Mouse (Mus musculus): ENCODE data around the gene Hes5. TPM values are rescaled to one million over a fixed set of nuclear protein-coding genes. Genes with fewer than 3 reads are reported as not detected.

The Hes5 gene
- polyA plus RNA-seq, 1 experiment from 2014 or later = 135 TPM

DNA sequence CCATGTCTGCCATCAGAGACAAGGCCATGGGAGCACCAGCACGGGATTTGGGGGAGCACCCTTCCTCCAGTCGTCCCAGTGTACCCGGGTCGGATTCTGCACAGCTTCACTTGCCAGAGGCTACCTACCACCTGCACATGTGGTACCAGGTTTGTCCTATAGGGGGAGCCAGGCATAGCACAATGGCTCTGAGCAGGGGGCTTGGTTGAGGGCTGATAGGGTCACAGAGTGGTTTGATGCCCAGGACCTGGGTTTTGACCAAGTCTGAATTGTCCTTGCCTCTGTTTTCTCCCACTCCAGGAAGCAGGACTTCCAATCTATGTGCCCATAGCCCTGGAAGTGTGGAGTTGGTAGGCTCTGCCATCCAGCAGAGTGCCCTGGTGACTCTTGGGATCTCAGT, 35.3 kb upstream of the Hes5 start:
- ATAC-seq = no peak
- WGBS = 52% methylated on average over 4 of the region's 4 CpGs
- H3K9me3 ChIP-seq (replicated peaks; ENCODE audit: control insufficient read depth, low read length, poor library complexity, severe bottlenecking) = no peaks in the 10 kb centered on the region
- H3K27ac ChIP-seq (ENCODE audit: low read length) = no peak overlapping the region
- no peak overlapping the region for H3K4me3 ChIP-seq (ENCODE audit: low read depth, low read length)
- H3K36me3 ChIP-seq (ENCODE audit: control insufficient read depth, insufficient read depth, low read length) = no peaks in the 10 kb centered on the region
- no peak overlapping the region for H3K4me2 ChIP-seq (ENCODE audit: low read length)
- H3K4me1 ChIP-seq (ENCODE audit: control insufficient read depth, insufficient read depth, low read length) = no peaks in the 10 kb centered on the region
- no peaks in the 10 kb centered on the region for H3K27me3 ChIP-seq (ENCODE audit: control insufficient read depth, insufficient read depth, low read depth, low read length)
- H3K9ac ChIP-seq (ENCODE audit: low read depth, low read length) = no peak overlapping the region

- H3K4me2 ChIP-seq (ENCODE audit: low read length) = no peak overlapping the region
- ATAC-seq = no peak
- WGBS = 75% methylated on average over 9 of the region's 9 CpGs
Observed at GRCm38 (mm10) chr4:154926969-154927898, 33.5 kb upstream of the Hes5 start.

DNA sequence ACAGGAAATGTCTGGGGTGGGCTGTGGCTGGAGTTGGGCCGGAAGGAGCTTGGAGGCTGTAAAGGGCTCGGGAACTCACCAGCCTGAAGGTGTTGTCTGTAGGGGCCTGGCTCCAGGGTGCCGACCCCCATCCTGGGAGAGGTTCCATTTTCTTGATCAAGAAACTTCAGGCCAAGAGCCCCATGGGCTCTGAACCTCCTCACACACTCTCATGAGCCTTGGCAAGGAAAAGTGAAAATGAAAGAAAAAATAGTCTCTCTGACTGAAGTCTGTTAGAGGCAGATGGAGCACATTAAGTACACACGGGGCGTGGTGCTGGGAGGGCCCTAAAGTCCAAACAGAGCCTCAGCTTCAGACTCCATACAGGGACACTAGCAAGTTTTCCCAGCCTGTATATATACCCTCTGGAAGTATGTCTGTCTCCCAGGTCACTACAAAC, 32.8 kb upstream of the Hes5 start:
- no peak overlapping the region for H3K4me3 ChIP-seq (ENCODE audit: low read depth, low read length)
- H3K27me3 ChIP-seq (ENCODE audit: control insufficient read depth, insufficient read depth, low read depth, low read length) = no peaks in the 10 kb centered on the region
- H3K4me1 ChIP-seq (ENCODE audit: control insufficient read depth, insufficient read depth, low read length) = no peaks in the 10 kb centered on the region
- H3K36me3 ChIP-seq (ENCODE audit: control insufficient read depth, insufficient read depth, low read length) = no peaks in the 10 kb centered on the region
- H3K9me3 ChIP-seq (replicated peaks; ENCODE audit: control insufficient read depth, low read length, poor library complexity, severe bottlenecking) = no peaks in the 10 kb centered on the region
- WGBS = 67% methylated on average over 5 of the region's 5 CpGs
- H3K27ac ChIP-seq (ENCODE audit: low read length) = no peak overlapping the region
- ATAC-seq = no peak
- no peak overlapping the region for H3K9ac ChIP-seq (ENCODE audit: low read depth, low read length)
- H3K4me2 ChIP-seq (ENCODE audit: low read length) = no peak overlapping the region

More at GRCm38 (mm10) chr4:154926969-154927898, 33.5 kb upstream of the Hes5 start:
- Histone ChIP-seq H3K36me3 (ENCODE audit: control insufficient read depth, insufficient read depth, low read length) (no peaks in the 10 kb centered on the region), H3K9me3 (replicated peaks; ENCODE audit: control insufficient read depth, low read length, poor library complexity, severe bottlenecking) (no peaks in the 10 kb centered on the region), H3K27me3 (ENCODE audit: control insufficient read depth, insufficient read depth, low read depth, low read length) (no peaks in the 10 kb centered on the region), H3K4me3 (ENCODE audit: low read depth, low read length) (no peak overlapping the region), H3K9ac (ENCODE audit: low read depth, low read length) (no peak overlapping the region), H3K27ac (ENCODE audit: low read length) (no peak overlapping the region), H3K4me1 (ENCODE audit: control insufficient read depth, insufficient read depth, low read length) (no peaks in the 10 kb centered on the region)

- H3K27me3 ChIP-seq (ENCODE audit: control insufficient read depth, insufficient read depth, low read depth, low read length) = no peaks in the 10 kb centered on the region
- no peaks in the 10 kb centered on the region for H3K9me3 ChIP-seq (replicated peaks; ENCODE audit: control insufficient read depth, low read length, poor library complexity, severe bottlenecking)
- no peaks in the 10 kb centered on the region for H3K4me1 ChIP-seq (ENCODE audit: control insufficient read depth, insufficient read depth, low read length)
- no peak for ATAC-seq
- no peak within 1 kb of the TSS for H3K4me3 ChIP-seq (ENCODE audit: low read depth, low read length)
- H3K9ac ChIP-seq (ENCODE audit: low read depth, low read length) = no peak within 1 kb of the TSS
- no peaks in the 10 kb centered on the region for H3K36me3 ChIP-seq (ENCODE audit: control insufficient read depth, insufficient read depth, low read length)
- no peak within 1 kb of the TSS for H3K27ac ChIP-seq (ENCODE audit: low read length)
- WGBS = 59% methylated on average over 12 of the region's 12 CpGs
- H3K4me2 ChIP-seq (ENCODE audit: low read length) = no peak within 1 kb of the TSS
Observed at GRCm38 (mm10) chr4:154928395-154929087, 32.2 kb upstream of the Hes5 start, which contains the start of gene Tnfrsf14. Tnfrsf14 (minus strand) TSS chr4:154928563.

GRCm38 (mm10) chr4:154929088-154929660, 31.5 kb upstream of the Hes5 start:
- no peaks in the 10 kb centered on the region for H3K27me3 ChIP-seq (ENCODE audit: control insufficient read depth, insufficient read depth, low read depth, low read length)
- H3K27ac ChIP-seq (ENCODE audit: low read length) = no peak overlapping the region
- no peak overlapping the region for H3K4me3 ChIP-seq (ENCODE audit: low read depth, low read length)
- H3K4me2 ChIP-seq (ENCODE audit: low read length) = no peak overlapping the region
- whole genome bisulfite sequencing = 88% methylated on average over 12 of the region's 12 CpGs
- H3K36me3 ChIP-seq (ENCODE audit: control insufficient read depth, insufficient read depth, low read length) = no peaks in the 10 kb centered on the region
- H3K9me3 ChIP-seq (replicated peaks; ENCODE audit: control insufficient read depth, low read length, poor library complexity, severe bottlenecking) = no peaks in the 10 kb centered on the region
- no peak for ATAC-seq
- no peaks in the 10 kb centered on the region for H3K4me1 ChIP-seq (ENCODE audit: control insufficient read depth, insufficient read depth, low read length)
- no peak overlapping the region for H3K9ac ChIP-seq (ENCODE audit: low read depth, low read length)

DNA sequence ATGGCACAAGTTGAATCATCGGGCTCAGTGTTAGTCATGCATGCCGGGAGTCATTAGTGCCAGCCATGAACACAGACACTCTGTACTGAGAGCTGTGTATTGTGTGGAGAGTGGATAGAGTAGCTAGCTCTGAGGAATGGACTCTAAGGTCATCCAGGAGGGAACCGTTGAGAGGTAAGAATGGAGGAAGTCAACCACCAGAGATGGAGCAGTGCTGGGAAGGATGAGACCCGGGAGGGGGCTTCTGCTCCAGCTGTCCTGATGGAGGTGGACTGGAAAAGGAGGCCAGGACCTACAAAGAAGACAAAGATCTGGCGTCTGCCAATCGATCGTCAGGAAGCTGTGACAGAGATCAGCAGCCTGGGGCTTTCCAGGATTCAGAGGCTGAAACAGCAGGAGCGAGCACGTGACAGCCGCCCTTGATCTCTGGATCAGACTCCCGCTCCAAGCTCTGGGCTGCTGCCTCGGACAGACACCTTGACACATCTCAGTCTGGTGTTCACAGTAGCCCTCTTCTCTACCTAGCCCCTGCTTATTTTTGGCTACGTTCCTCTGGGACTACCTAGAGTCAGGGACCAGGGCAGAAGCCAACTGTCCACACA, 27.3 kb upstream of the Hes5 start:
- no peak for ATAC-seq
- WGBS = 60% methylated on average over 13 of the region's 13 CpGs
- peaks cover 6% of the 10 kb centered on the region for H3K4me1 ChIP-seq (ENCODE audit: control insufficient read depth, insufficient read depth, low read length)
- H3K27ac ChIP-seq (ENCODE audit: low read length) = no peak overlapping the region
- H3K9me3 ChIP-seq (replicated peaks; ENCODE audit: control insufficient read depth, low read length, poor library complexity, severe bottlenecking) = no peaks in the 10 kb centered on the region
- no peaks in the 10 kb centered on the region for H3K36me3 ChIP-seq (ENCODE audit: control insufficient read depth, insufficient read depth, low read length)
- H3K4me3 ChIP-seq (ENCODE audit: low read depth, low read length) = no peak overlapping the region
- no peak overlapping the region for H3K9ac ChIP-seq (ENCODE audit: low read depth, low read length)
- H3K4me2 ChIP-seq (ENCODE audit: low read length) = no peak overlapping the region
- no peaks in the 10 kb centered on the region for H3K27me3 ChIP-seq (ENCODE audit: control insufficient read depth, insufficient read depth, low read depth, low read length)

- Histone ChIP-seq H3K4me3 (ENCODE audit: low read depth, low read length) (no peak overlapping the region), H3K4me1 (ENCODE audit: control insufficient read depth, insufficient read depth, low read length) (peaks cover 6% of the 10 kb centered on the region), H3K9me3 (replicated peaks; ENCODE audit: control insufficient read depth, low read length, poor library complexity, severe bottlenecking) (no peaks in the 10 kb centered on the region), H3K4me2 (ENCODE audit: low read length) (no peak overlapping the region), H3K27me3 (ENCODE audit: control insufficient read depth, insufficient read depth, low read depth, low read length) (no peaks in the 10 kb centered on the region), H3K27ac (ENCODE audit: low read length) (no peak overlapping the region), H3K9ac (ENCODE audit: low read depth, low read length) (no peak overlapping the region), H3K36me3 (ENCODE audit: control insufficient read depth, insufficient read depth, low read length) (no peaks in the 10 kb centered on the region)
- WGBS = 88% methylated on average over 2 of the region's 2 CpGs
- no peak for ATAC-seq
Observed at GRCm38 (mm10) chr4:154934800-154935199, 25.9 kb upstream of the Hes5 start.

DNA sequence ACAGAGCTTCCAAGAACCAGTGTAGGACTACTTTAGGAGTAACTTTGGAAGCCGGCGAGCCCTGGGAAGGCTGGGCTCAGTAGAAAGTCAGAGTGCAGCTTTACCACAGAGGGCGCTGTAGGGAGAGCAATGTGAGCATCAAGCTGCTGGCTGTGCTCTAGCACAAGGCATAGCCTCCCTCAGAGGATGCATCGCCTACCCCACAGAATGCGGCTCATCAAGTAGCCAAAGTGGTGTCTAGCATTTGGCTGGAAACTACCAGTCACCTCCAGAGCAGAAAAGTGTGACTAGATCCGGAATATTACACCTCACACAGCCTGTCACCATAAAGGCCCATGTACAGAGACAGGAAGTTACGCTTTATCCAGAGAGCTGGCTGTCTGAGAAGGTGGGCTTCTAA, 24.9 kb upstream of the Hes5 start:
- H3K4me2 ChIP-seq (ENCODE audit: low read length) = no peak overlapping the region
- no peak overlapping the region for H3K4me3 ChIP-seq (ENCODE audit: low read depth, low read length)
- no peak for ATAC-seq
- no peaks in the 10 kb centered on the region for H3K9me3 ChIP-seq (replicated peaks; ENCODE audit: control insufficient read depth, low read length, poor library complexity, severe bottlenecking)
- no peak overlapping the region for H3K27ac ChIP-seq (ENCODE audit: low read length)
- peaks cover 6% of the 10 kb centered on the region for H3K4me1 ChIP-seq (ENCODE audit: control insufficient read depth, insufficient read depth, low read length)
- 75% methylated on average over 7 of the region's 7 CpGs for WGBS
- no peaks in the 10 kb centered on the region for H3K36me3 ChIP-seq (ENCODE audit: control insufficient read depth, insufficient read depth, low read length)
- no peak overlapping the region for H3K9ac ChIP-seq (ENCODE audit: low read depth, low read length)
- H3K27me3 ChIP-seq (ENCODE audit: control insufficient read depth, insufficient read depth, low read depth, low read length) = no peaks in the 10 kb centered on the region
